Mouse (Mus musculus) hindbrain, embryonic 10.5 days (tissue): ENCODE measurements around the gene Ccnd3. TPM values are rescaled to one million over a fixed set of nuclear protein-coding genes. Genes with fewer than 3 reads are reported as not detected.

Source experiments
- DNase-seq: peaks from one replicate; pipeline ENCODE4 v3.0.0-alpha.2; 2017; ENCODE audit warnings: low spot score
- H3K27ac ChIP-seq: fragments of 300-500 bp; sonication (generic); 2 replicates; pipeline ENCODE4 v1.5.1; 2016; ENCODE audit warnings: mild to moderate bottlenecking, moderate library complexity
- H3K27me3 ChIP-seq: fragments of 300-500 bp; sonication (generic); 2 replicates; pipeline ENCODE4 v1.6.1; 2016; ENCODE audit warnings: mild to moderate bottlenecking; ENCODE audit not compliant: poor library complexity, insufficient read depth, severe bottlenecking
- H3K36me3 ChIP-seq: fragments of 300-500 bp; sonication (generic); 2 replicates; pipeline ENCODE4 v1.6.1; 2016; ENCODE audit warnings: mild to moderate bottlenecking, moderate library complexity
- H3K4me1 ChIP-seq: fragments of 300-500 bp; sonication (generic); replicated peaks from 2 replicates; pipeline ENCODE4 v1.6.1; 2016; ENCODE audit warnings: mild to moderate bottlenecking
- H3K4me3 ChIP-seq: fragments of 300-500 bp; sonication (generic); 2 replicates; pipeline ENCODE4 v1.5.1; 2016; ENCODE audit warnings: mild to moderate bottlenecking, moderate library complexity
- H3K9me3 ChIP-seq: fragments of 300-500 bp; sonication (generic); 2 replicates; pipeline ENCODE4 v1.6.1; 2016; ENCODE audit warnings: mild to moderate bottlenecking, moderate library complexity
- WGBS: fragments of 180-500 bp; shearing (Covaris S2); methylation state at CpG from one replicate; pipeline ENCODE4 v1.1.7; 2016; 5-methylcytosine and 5-hydroxymethylcytosine counted together
- polyA plus RNA-seq: library from polyadenylated mRNA; unstranded; fragments of >200 nt; fragmentation: Nextera tagmentation; extraction: Ambion mirVana; gene quantifications from 2 replicates; pipeline ENCODE4 v1.2.1, GENCODE M21; 2016

Ccnd3 gene
- polyA plus RNA-seq, 1 experiment from 2014 or later, result 289 TPM

GRCm38 (mm10) chr17:47628851-47629676, 124.2 kb downstream of the Ccnd3 start:
- H3K9me3 ChIP-seq, result no peaks in the 10 kb centered on the region
- peak overlapping the region; percentile 80 for H3K4me3 ChIP-seq
- under 1% methylated on average over 63 of the region's 63 CpGs for WGBS
- peak overlapping the region; percentile 95 for H3K27ac ChIP-seq
- peaks cover 40% of the 10 kb centered on the region for H3K4me1 ChIP-seq
- H3K27me3 ChIP-seq, result no peaks in the 10 kb centered on the region
- H3K36me3 ChIP-seq, result peaks cover 32% of the 10 kb centered on the region
- DNase-seq, result peak; percentile 96

GRCm38 (mm10) chr17:47629717-47630677, 125.1 kb downstream of the Ccnd3 start:
- Histone ChIP-seq H3K27ac (peak overlapping the region; percentile 95), H3K9me3 (no peaks in the 10 kb centered on the region), H3K36me3 (peaks cover 23% of the 10 kb centered on the region), H3K27me3 (no peaks in the 10 kb centered on the region), H3K4me1 (peaks cover 42% of the 10 kb centered on the region), H3K4me3 (peak overlapping the region; percentile 80)
- no peak for DNase-seq
- under 1% methylated on average over 61 of the region's 61 CpGs for WGBS

- no peak for DNase-seq
- Histone ChIP-seq H3K36me3 (peaks cover 20% of the 10 kb centered on the region), H3K4me1 (peaks cover 42% of the 10 kb centered on the region), H3K27me3 (no peaks in the 10 kb centered on the region), H3K9me3 (no peaks in the 10 kb centered on the region), H3K4me3 (peak within 1 kb of the TSS; percentile 80), H3K27ac (peak within 1 kb of the TSS; percentile 95)
- WGBS, result 2% methylated on average over 3 of the region's 3 CpGs
Measured at GRCm38 (mm10) chr17:47630678-47631065, 125.8 kb downstream of the Ccnd3 start, which contains the start of gene Usp49. Usp49 (plus strand) TSS chr17:47630690.

- WGBS, result 72% methylated on average over 4 of the region's 4 CpGs
Measured at GRCm38 (mm10) chr17:47632181-47632840, 127.5 kb downstream of the Ccnd3 start.

GRCm38 (mm10) chr17:47633999-47634770, 129.3 kb downstream of the Ccnd3 start:
- no peak overlapping the region for H3K4me3 ChIP-seq
- WGBS, result 84% methylated on average over 7 of the region's 7 CpGs

More at GRCm38 (mm10) chr17:47632181-47632840, 127.5 kb downstream of the Ccnd3 start:
- Histone ChIP-seq H3K9me3 (no peaks in the 10 kb centered on the region), H3K36me3 (peaks cover 17% of the 10 kb centered on the region), H3K27ac (no peak overlapping the region), H3K27me3 (no peaks in the 10 kb centered on the region), H3K4me1 (peaks cover 42% of the 10 kb centered on the region), H3K4me3 (no peak overlapping the region)
- no peak for DNase-seq

GRCm38 (mm10) chr17:47642992-47643391, 138.1 kb downstream of the Ccnd3 start:
- DNase-seq, result no peak
- WGBS, result 87% methylated on average over 2 of the region's 2 CpGs
- Histone ChIP-seq H3K36me3 (no peaks in the 10 kb centered on the region), H3K4me1 (peaks cover 6% of the 10 kb centered on the region; the same call in 1 of the 2 replicates), H3K27ac (no peak overlapping the region), H3K27me3 (no peaks in the 10 kb centered on the region), H3K9me3 (no peaks in the 10 kb centered on the region), H3K4me3 (no peak overlapping the region)

More at GRCm38 (mm10) chr17:47633999-47634770, 129.3 kb downstream of the Ccnd3 start:
- DNase-seq, result no peak
- peaks cover 33% of the 10 kb centered on the region for H3K4me1 ChIP-seq
- no peak overlapping the region for H3K27ac ChIP-seq
- H3K27me3 ChIP-seq, result no peaks in the 10 kb centered on the region
- peaks cover 14% of the 10 kb centered on the region for H3K36me3 ChIP-seq
- H3K9me3 ChIP-seq, result no peaks in the 10 kb centered on the region

GRCm38 (mm10) chr17:47646683-47647082, 141.8 kb downstream of the Ccnd3 start:
- peak; percentile 72 for DNase-seq
- Histone ChIP-seq H3K27ac (no peak overlapping the region), H3K36me3 (no peaks in the 10 kb centered on the region), H3K4me1 (peaks cover 26% of the 10 kb centered on the region), H3K27me3 (no peaks in the 10 kb centered on the region), H3K9me3 (no peaks in the 10 kb centered on the region), H3K4me3 (no peak overlapping the region)
- WGBS, result 72% methylated on average over 1 of the region's 1 CpGs

- Histone ChIP-seq H3K36me3 (peaks cover 5% of the 10 kb centered on the region; the same call in 1 of the 2 replicates), H3K9me3 (no peaks in the 10 kb centered on the region), H3K27me3 (no peaks in the 10 kb centered on the region), H3K27ac (peak overlapping the region; percentile 78; the same call in 1 of the 2 replicates), H3K4me1 (peaks cover 38% of the 10 kb centered on the region), H3K4me3 (no peak overlapping the region)
- peak; percentile 13 for DNase-seq
- 49% methylated on average over 4 of the region's 4 CpGs for WGBS
Measured at GRCm38 (mm10) chr17:47648966-47649365, 144.1 kb downstream of the Ccnd3 start.

Other genes with a start within 250 kb of the Ccnd3 start
- gene Mrps10, start 136.2 kb upstream of the Ccnd3 start, polyA plus RNA-seq, result 85.2 and 86.5 TPM in 2 replicates
- gene Guca1b, start 119.7 kb upstream of the Ccnd3 start, polyA plus RNA-seq, result 0.97 and 1.0 TPM in 2 replicates
- gene Guca1a, start 104.5 kb upstream of the Ccnd3 start, polyA plus RNA-seq, result 1.8 and 2.1 TPM in 2 replicates
- 0.24 and 0.54 TPM in 2 replicates for gene AI661453, start 68.4 kb upstream of the Ccnd3 start, polyA plus RNA-seq
- 0.67 TPM in 1 of 2 replicates, not detected in the other for gene 1700001C19Rik, start 67.7 kb upstream of the Ccnd3 start, polyA plus RNA-seq
- gene Taf8, start 2.8 kb upstream of the Ccnd3 start, polyA plus RNA-seq, result 32.5 and 36.0 TPM in 2 replicates
- 39.0 and 40.6 TPM in 2 replicates for gene Bysl, start 106.4 kb downstream of the Ccnd3 start, polyA plus RNA-seq
- gene Med20, start 106.5 kb downstream of the Ccnd3 start, polyA plus RNA-seq, result 41.2 and 45.9 TPM in 2 replicates
- 1.9 and 2.1 TPM in 2 replicates for gene Gm20517, start 106.5 kb downstream of the Ccnd3 start, polyA plus RNA-seq
- 6.7 and 8.4 TPM in 2 replicates for gene Usp49, start 125.6 kb downstream of the Ccnd3 start, polyA plus RNA-seq
- gene Tomm6, start 183.3 kb downstream of the Ccnd3 start, polyA plus RNA-seq, result 369 and 408 TPM in 2 replicates
- 9.5 and 12.7 TPM in 2 replicates for gene Frs3, start 184.0 kb downstream of the Ccnd3 start, polyA plus RNA-seq
- gene Gm21981, start 189.4 kb downstream of the Ccnd3 start, polyA plus RNA-seq, result 0.27 and 0.86 TPM in 2 replicates
- gene Prickle4, start 189.7 kb downstream of the Ccnd3 start, polyA plus RNA-seq, result 0.34 and 0.66 TPM in 2 replicates
- gene Pgc, start 221.8 kb downstream of the Ccnd3 start, polyA plus RNA-seq, result 0.15 TPM in 1 of 2 replicates, not detected in the other
- 2.2 and 3.7 TPM in 2 replicates for gene Tfeb, start 232.0 kb downstream of the Ccnd3 start, polyA plus RNA-seq